Mouse (Mus musculus) heart, adult 2 months (tissue): ENCODE results near the gene Kpna4.

Experiments
- CTCF ChIP-seq: fragments of 200-600 bp; IDR thresholded peaks from 2 replicates; pipeline ENCODE4 v1.8.1; 2022; ENCODE audit warnings: antibody characterized with exemption, mild to moderate bottlenecking, moderate library complexity
- EP300 ChIP-seq: fragments of 200-500 bp; IDR thresholded peaks from 2 replicates; pipeline ENCODE4 v1.6.1; 2011; ENCODE audit warnings: low read depth, low read length, control low read depth; ENCODE audit not compliant: insufficient read depth
- POLR2A ChIP-seq: fragments of 200-500 bp; IDR thresholded peaks from 2 replicates; pipeline ENCODE4 v1.6.1; 2011; ENCODE audit warnings: mild to moderate bottlenecking, low read depth, low read length, control low read depth; ENCODE audit not compliant: insufficient read depth

DNA sequence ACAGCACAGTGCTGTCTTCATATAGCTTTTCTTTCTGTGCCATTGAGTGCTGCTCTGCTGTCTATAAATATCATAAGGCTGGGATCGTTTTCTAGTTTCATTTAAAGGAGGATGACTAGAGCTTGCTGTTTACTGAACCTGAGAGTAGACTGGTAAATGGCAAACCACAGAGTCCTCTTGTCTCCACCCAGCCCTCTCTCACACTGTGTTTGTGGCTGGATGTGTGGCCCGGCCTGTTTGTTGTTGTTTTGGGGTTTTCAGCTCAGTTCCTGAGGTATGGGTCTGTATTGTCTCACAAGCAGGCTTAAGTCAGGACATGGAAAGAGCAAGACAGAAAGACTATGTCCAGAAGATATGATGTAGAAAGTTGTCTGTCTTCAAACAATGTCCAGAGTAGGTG, 32.6 kb upstream of the Kpna4 start:
- TF ChIP-seq POLR2A: no peak
- no peak for TF ChIP-seq EP300
- TF ChIP-seq CTCF: no peak
